Mouse (Mus musculus) mature B cell (primary cell): Measurements from ENCODE around the gene Cacna1c.

ENCODE experiments used
- in situ Hi-C: fragments of 300-500 bp; cut with MboI; formaldehyde crosslinking; loops from 2 replicates; pipeline ENCODE4 v1.14.3; 2019

Gene Cacna1c

GRCm38 (mm10) chr6:119008638-119009166 lies 187.5 kb downstream of the Cacna1c start:
- in situ Hi-C loops = no loop called here

- in situ Hi-C loops = no loop called here
Observed at GRCm38 (mm10) chr6:119004596-119004995, 191.6 kb downstream of the Cacna1c start.

GRCm38 (mm10) chr6:119001442-119001841 lies 194.8 kb downstream of the Cacna1c start:
- in situ Hi-C loops = no loop called here

- in situ Hi-C loops = no loop called here
Observed at GRCm38 (mm10) chr6:119000255-119000654, 196.0 kb downstream of the Cacna1c start.

- in situ Hi-C loops = no loop called here
Observed at GRCm38 (mm10) chr6:118999329-118999875, 196.8 kb downstream of the Cacna1c start.

GRCm38 (mm10) chr6:118997397-118997796 lies 198.8 kb downstream of the Cacna1c start:
- in situ Hi-C loops = no loop called here

GRCm38 (mm10) chr6:118994272-118995061 lies 201.8 kb downstream of the Cacna1c start:
- in situ Hi-C loops = no loop called here

- in situ Hi-C loops = no loop called here
Observed at GRCm38 (mm10) chr6:118992391-118992790, 203.8 kb downstream of the Cacna1c start.

- in situ Hi-C loops = no loop called here
Observed at GRCm38 (mm10) chr6:118989999-118990776, 206.0 kb downstream of the Cacna1c start.

- in situ Hi-C loops = no loop called here
Observed at GRCm38 (mm10) chr6:118984181-118984901, 211.9 kb downstream of the Cacna1c start.

GRCm38 (mm10) chr6:118983471-118984040 lies 212.7 kb downstream of the Cacna1c start:
- in situ Hi-C loops = no loop called here

GRCm38 (mm10) chr6:118980265-118980664 lies 216.0 kb downstream of the Cacna1c start:
- in situ Hi-C loops = no loop called here

- in situ Hi-C loops = no loop called here
Observed at GRCm38 (mm10) chr6:118977443-118978271, 218.6 kb downstream of the Cacna1c start.

- in situ Hi-C loops = no loop called here
Observed at GRCm38 (mm10) chr6:118976617-118977016, 219.6 kb downstream of the Cacna1c start.

GRCm38 (mm10) chr6:118971844-118972531 lies 224.2 kb downstream of the Cacna1c start:
- in situ Hi-C loops = no loop called here

GRCm38 (mm10) chr6:118968776-118969175 lies 227.4 kb downstream of the Cacna1c start:
- in situ Hi-C loops = no loop called here

GRCm38 (mm10) chr6:118966904-118967303 lies 229.3 kb downstream of the Cacna1c start:
- in situ Hi-C loops = no loop called here

GRCm38 (mm10) chr6:118965577-118965976 lies 230.6 kb downstream of the Cacna1c start:
- in situ Hi-C loops = no loop called here

GRCm38 (mm10) chr6:118963806-118964205 lies 232.4 kb downstream of the Cacna1c start:
- in situ Hi-C loops = no loop called here

GRCm38 (mm10) chr6:118963283-118963682 lies 232.9 kb downstream of the Cacna1c start:
- in situ Hi-C loops = no loop called here
